In the genomic region with DNA sequence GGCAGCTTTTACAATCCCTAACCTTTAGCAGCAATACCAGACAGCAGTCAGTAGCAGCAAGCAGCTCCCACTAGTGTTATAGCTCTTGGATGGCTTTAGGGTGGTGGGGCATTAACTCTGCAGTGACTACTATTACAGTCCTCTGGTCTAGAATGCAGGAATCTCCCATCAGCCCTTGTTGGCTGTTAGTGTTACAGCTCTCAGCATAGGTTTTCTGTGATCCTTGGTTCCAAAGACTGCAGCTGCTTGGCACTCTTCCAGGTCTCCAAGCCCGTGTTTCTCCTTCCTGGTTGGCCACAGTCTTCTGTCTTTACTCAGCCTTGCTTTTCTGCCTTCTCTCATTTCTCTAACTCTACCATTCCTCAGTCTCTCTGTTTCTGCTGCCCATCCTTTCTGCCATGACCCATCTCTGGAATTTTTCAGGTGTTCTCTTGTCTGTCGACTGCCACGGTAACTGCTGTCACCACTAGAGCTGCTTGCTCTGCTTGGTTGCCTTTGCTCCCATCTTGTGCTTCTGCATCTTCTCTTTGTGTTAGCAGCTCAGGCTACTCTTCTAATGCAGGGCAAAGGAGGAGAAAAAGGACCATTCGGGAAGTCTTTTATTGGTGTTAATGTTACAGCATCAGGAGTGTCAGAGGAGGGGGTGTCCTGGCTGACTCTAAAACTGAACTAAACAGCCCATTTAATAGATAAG, we compare ENCODE assay signal across 8 mouse cellular contexts. TPM values are rescaled to one million over a fixed set of nuclear protein-coding genes. Genes with fewer than 3 reads are reported as not detected.
A peak's percentile ranks its signal among the peaks of the same experiment; 100 is the strongest.
DNase-seq lines count a peak whose midpoint lies in the region; ATAC-seq and TF ChIP-seq lines count a peak whose summit lies in the region.

No protein-coding gene starts in this region.

- DNase-seq in lung, postnatal 0 days (ENCODE audit: low spot score) = no peak
- no peak for DNase-seq in heart, postnatal 0 days (ENCODE audit: low spot score)
- DNase-seq in MN1 (ENCODE audit: low spot score) = no peak
- DNase-seq in layer of hippocampus, postnatal 14 days (ENCODE audit: low spot score in 2 of 2) = no peak
- DNase-seq in cerebellum, postnatal 36 days = no peak

- no peak overlapping the region for H3K9ac ChIP-seq in lung, embryonic 16.5 days (ENCODE audit: low read length)
- no peak overlapping the region for H3K9ac ChIP-seq in lung, postnatal 0 days (replicated peaks; ENCODE audit: low read depth)
- no peak overlapping the region for H3K9ac ChIP-seq in embryonic facial prominence, embryonic 15.5 days
- H3K9ac ChIP-seq in heart, postnatal 0 days (replicated peaks; ENCODE audit: low read depth, low read length) = no peak overlapping the region
- no peak overlapping the region for H3K9ac ChIP-seq in limb, embryonic 13.5 days

- H3K4me1 ChIP-seq in lung, embryonic 16.5 days (replicated peaks; ENCODE audit: control insufficient read depth, insufficient read depth, low read length) = peaks cover 14% of the 10 kb centered on the region; the same call in 1 of the 2 replicates
- no peaks in the 10 kb centered on the region; the same call in 1 of the 2 replicates for H3K4me1 ChIP-seq in lung, postnatal 0 days (ENCODE audit: insufficient read depth, low read depth, low read length)
- H3K4me1 ChIP-seq in embryonic facial prominence, embryonic 15.5 days = no peaks in the 10 kb centered on the region
- peaks cover 8% of the 10 kb centered on the region for H3K4me1 ChIP-seq in heart, postnatal 0 days (ENCODE audit: control insufficient read depth, insufficient read depth)
- peaks cover 15% of the 10 kb centered on the region for H3K4me1 ChIP-seq in limb, embryonic 13.5 days

- WGBS in lung, embryonic 16.5 days = 54% methylated on average over 4 of the region's 4 CpGs
- WGBS in lung, postnatal 0 days = 50% methylated on average over 4 of the region's 4 CpGs
- 59% methylated on average over 4 of the region's 4 CpGs for WGBS in embryonic facial prominence, embryonic 15.5 days
- 39% methylated on average over 4 of the region's 4 CpGs for WGBS in heart, postnatal 0 days
- WGBS in limb, embryonic 13.5 days = 56% methylated on average over 4 of the region's 4 CpGs

- H3K4me3 ChIP-seq in lung, embryonic 16.5 days (ENCODE audit: low read length) = no peak overlapping the region
- no peak overlapping the region for H3K4me3 ChIP-seq in lung, postnatal 0 days (ENCODE audit: low read depth, low read length)
- H3K4me3 ChIP-seq in embryonic facial prominence, embryonic 15.5 days (replicated peaks) = no peak overlapping the region
- H3K4me3 ChIP-seq in heart, postnatal 0 days (ENCODE audit: low read depth, low read length) = no peak overlapping the region
- H3K4me3 ChIP-seq in limb, embryonic 13.5 days = no peak overlapping the region

- no peaks in the 10 kb centered on the region for H3K9me3 ChIP-seq in lung, embryonic 16.5 days (ENCODE audit: control insufficient read depth, low read length)
- H3K9me3 ChIP-seq in lung, postnatal 0 days (ENCODE audit: low read length) = no peaks in the 10 kb centered on the region
- H3K9me3 ChIP-seq in embryonic facial prominence, embryonic 15.5 days (replicated peaks) = no peaks in the 10 kb centered on the region
- H3K9me3 ChIP-seq in heart, postnatal 0 days (replicated peaks; ENCODE audit: control insufficient read depth, low read length) = no peaks in the 10 kb centered on the region
- H3K9me3 ChIP-seq in limb, embryonic 13.5 days = no peaks in the 10 kb centered on the region

- TF ChIP-seq EP300 in lung, postnatal 0 days (IDR thresholded peaks at IDR 0.05) = no peak
- no peak for TF ChIP-seq EP300 in heart, postnatal 0 days (IDR thresholded peaks at IDR 0.05; ENCODE audit: low read depth)

- H3K27me3 ChIP-seq in lung, embryonic 16.5 days (ENCODE audit: control insufficient read depth, insufficient read depth, low read depth, low read length) = no peaks in the 10 kb centered on the region
- no peaks in the 10 kb centered on the region for H3K27me3 ChIP-seq in lung, postnatal 0 days (replicated peaks; ENCODE audit: insufficient read depth, low read length)
- no peaks in the 10 kb centered on the region for H3K27me3 ChIP-seq in embryonic facial prominence, embryonic 15.5 days
- H3K27me3 ChIP-seq in heart, postnatal 0 days (ENCODE audit: control insufficient read depth, insufficient read depth, low read length) = no peaks in the 10 kb centered on the region
- H3K27me3 ChIP-seq in limb, embryonic 13.5 days = no peaks in the 10 kb centered on the region

- H3K27ac ChIP-seq in lung, embryonic 16.5 days (ENCODE audit: low read length) = peak overlapping the region; percentile 62
- H3K27ac ChIP-seq in lung, postnatal 0 days (ENCODE audit: low read length) = no peak overlapping the region
- 0 out of 2 replicates have a peak overlapping the region, but pooled peaks have one; percentile 22 for H3K27ac ChIP-seq in embryonic facial prominence, embryonic 15.5 days (replicated peaks)
- H3K27ac ChIP-seq in heart, postnatal 0 days (ENCODE audit: low read depth) = peak overlapping the region; percentile 43
- no peak overlapping the region; the same call in 1 of the 2 replicates for H3K27ac ChIP-seq in limb, embryonic 13.5 days

- no peak for TF ChIP-seq CTCF in lung, postnatal 0 days (IDR thresholded peaks at IDR 0.05)
- no peak for TF ChIP-seq CTCF in heart, postnatal 0 days (IDR thresholded peaks at IDR 0.05; ENCODE audit: low read depth)

- peak; percentile 70; the same call in 1 of the 2 replicates for ATAC-seq in lung, embryonic 16.5 days (ENCODE audit: low read depth)
- no peak for ATAC-seq in lung, postnatal 0 days
- peak; percentile 47; the same call in 1 of the 2 replicates for ATAC-seq in embryonic facial prominence, embryonic 15.5 days (ENCODE audit: insufficient number of reproducible peaks, low FRiP score, low TSS enrichment, low read depth)
- ATAC-seq in heart, postnatal 0 days (ENCODE audit: insufficient read depth, low read depth) = 0 out of 2 replicates have a peak, but pooled peaks have one; percentile 13
- ATAC-seq in limb, embryonic 13.5 days (ENCODE audit: low FRiP score, low read depth) = peak; percentile 92

- no peaks in the 10 kb centered on the region for H3K36me3 ChIP-seq in lung, embryonic 16.5 days (ENCODE audit: control insufficient read depth, insufficient read depth, low read length)
- H3K36me3 ChIP-seq in lung, postnatal 0 days (ENCODE audit: insufficient read depth, low read length) = no peaks in the 10 kb centered on the region
- H3K36me3 ChIP-seq in embryonic facial prominence, embryonic 15.5 days = no peaks in the 10 kb centered on the region
- no peaks in the 10 kb centered on the region for H3K36me3 ChIP-seq in heart, postnatal 0 days (replicated peaks; ENCODE audit: control insufficient read depth, insufficient read depth, low read length)
- H3K36me3 ChIP-seq in limb, embryonic 13.5 days = no peaks in the 10 kb centered on the region

- H3K4me2 ChIP-seq in lung, embryonic 16.5 days (ENCODE audit: low read depth, low read length) = no peak overlapping the region
- no peak overlapping the region for H3K4me2 ChIP-seq in lung, postnatal 0 days (replicated peaks; ENCODE audit: low read depth, low read length)
- no peak overlapping the region for H3K4me2 ChIP-seq in embryonic facial prominence, embryonic 15.5 days (replicated peaks)
- H3K4me2 ChIP-seq in heart, postnatal 0 days (ENCODE audit: low read depth, low read length) = peak overlapping the region; percentile 13; the same call in 1 of the 2 replicates
- H3K4me2 ChIP-seq in limb, embryonic 13.5 days (replicated peaks) = peak overlapping the region; percentile 14

RNA-seq across cellular contexts. Expression of a gene that starts 14.5 kb away (rescaled TPM):
- polyA plus RNA-seq in lung, embryonic 16.5 days (2015; fragmentation: Nextera tagmentation; extraction: Ambion mirVana) = 1.5 and 1.6 TPM in 2 replicates
- polyA plus RNA-seq in lung, postnatal 0 days (2015; fragmentation: Nextera tagmentation; extraction: Ambion mirVana) = 2.7 and 3.6 TPM in 2 replicates
- 0.08 TPM in 1 of 2 replicates, not detected in the other for polyA plus RNA-seq in embryonic facial prominence, embryonic 15.5 days (2015; fragmentation: Nextera tagmentation; extraction: Ambion mirVana)
- total RNA-seq in heart, postnatal 0 days (2014; rRNA removed; ENCODE audit: low replicate concordance) = not detected in 2 replicates
- polyA plus RNA-seq in heart, postnatal 0 days (2015; fragmentation: Nextera tagmentation; extraction: Ambion mirVana) = 0.22 and 0.23 TPM in 2 replicates
- 0.13 and 0.22 TPM in 2 replicates for polyA plus RNA-seq in limb, embryonic 13.5 days (2015; fragmentation: Nextera tagmentation; extraction: Ambion mirVana)
- total RNA-seq in layer of hippocampus, postnatal 14 days (2021) = not detected

RNA-seq across cellular contexts. Expression of a gene that starts 26.1 kb away (rescaled TPM):
- polyA plus RNA-seq in lung, embryonic 16.5 days (2015; fragmentation: Nextera tagmentation; extraction: Ambion mirVana) = 2.8 and 3.7 TPM in 2 replicates
- polyA plus RNA-seq in lung, postnatal 0 days (2015; fragmentation: Nextera tagmentation; extraction: Ambion mirVana) = 7.8 and 8.3 TPM in 2 replicates
- 0.33 and 0.57 TPM in 2 replicates for polyA plus RNA-seq in embryonic facial prominence, embryonic 15.5 days (2015; fragmentation: Nextera tagmentation; extraction: Ambion mirVana)
- 0.15 TPM in 1 of 2 replicates, not detected in the other for total RNA-seq in heart, postnatal 0 days (2014; rRNA removed; ENCODE audit: low replicate concordance)
- 2.5 and 2.7 TPM in 2 replicates for polyA plus RNA-seq in heart, postnatal 0 days (2015; fragmentation: Nextera tagmentation; extraction: Ambion mirVana)
- 1.6 and 2.1 TPM in 2 replicates for polyA plus RNA-seq in limb, embryonic 13.5 days (2015; fragmentation: Nextera tagmentation; extraction: Ambion mirVana)
- total RNA-seq in layer of hippocampus, postnatal 14 days (2021) = under 1 TPM in 1 of 2 experiments, not detected in 1; 0.23 TPM

RNA-seq across cellular contexts. Expression of a gene that starts 28.6 kb away (rescaled TPM):
- 35.9 and 37.0 TPM in 2 replicates for polyA plus RNA-seq in lung, embryonic 16.5 days (2015; fragmentation: Nextera tagmentation; extraction: Ambion mirVana)
- polyA plus RNA-seq in lung, postnatal 0 days (2015; fragmentation: Nextera tagmentation; extraction: Ambion mirVana) = 111 and 132 TPM in 2 replicates
- polyA plus RNA-seq in embryonic facial prominence, embryonic 15.5 days (2015; fragmentation: Nextera tagmentation; extraction: Ambion mirVana) = 2.4 and 2.5 TPM in 2 replicates
- 8.9 and 23.3 TPM in 2 replicates for total RNA-seq in heart, postnatal 0 days (2014; rRNA removed; ENCODE audit: low replicate concordance)
- 9.1 and 10.5 TPM in 2 replicates for polyA plus RNA-seq in heart, postnatal 0 days (2015; fragmentation: Nextera tagmentation; extraction: Ambion mirVana)
- 2.3 TPM in 2 replicates for polyA plus RNA-seq in limb, embryonic 13.5 days (2015; fragmentation: Nextera tagmentation; extraction: Ambion mirVana)
- total RNA-seq in layer of hippocampus, postnatal 14 days (2021) = 1 to 10 TPM; 2.4 to 3.0 TPM

RNA-seq across cellular contexts. Expression of a gene that starts 37.5 kb away (rescaled TPM):
- 0.36 and 0.50 TPM in 2 replicates for polyA plus RNA-seq in lung, embryonic 16.5 days (2015; fragmentation: Nextera tagmentation; extraction: Ambion mirVana)
- polyA plus RNA-seq in lung, postnatal 0 days (2015; fragmentation: Nextera tagmentation; extraction: Ambion mirVana) = 1.2 and 1.5 TPM in 2 replicates
- polyA plus RNA-seq in embryonic facial prominence, embryonic 15.5 days (2015; fragmentation: Nextera tagmentation; extraction: Ambion mirVana) = 0.11 TPM in 1 of 2 replicates, not detected in the other
- not detected in 2 replicates for total RNA-seq in heart, postnatal 0 days (2014; rRNA removed; ENCODE audit: low replicate concordance)
- 0.11 and 0.16 TPM in 2 replicates for polyA plus RNA-seq in heart, postnatal 0 days (2015; fragmentation: Nextera tagmentation; extraction: Ambion mirVana)
- polyA plus RNA-seq in limb, embryonic 13.5 days (2015; fragmentation: Nextera tagmentation; extraction: Ambion mirVana) = 0.09 and 0.14 TPM in 2 replicates
- total RNA-seq in layer of hippocampus, postnatal 14 days (2021) = not detected

Comparison
In these comparisons a context has a peak if more than half of its experiments do, and no peak if none do; other contexts are left out.
1. H3K27ac ChIP-seq: peak in lung, embryonic 16.5 days (single experiment), embryonic facial prominence, embryonic 15.5 days (single experiment) and heart, postnatal 0 days (single experiment); none in lung, postnatal 0 days (single experiment) and limb, embryonic 13.5 days (single experiment).
2. H3K4me2 ChIP-seq: peak in heart, postnatal 0 days (single experiment) and limb, embryonic 13.5 days (single experiment); none in lung, embryonic 16.5 days (single experiment), lung, postnatal 0 days (single experiment) and embryonic facial prominence, embryonic 15.5 days (single experiment).